In the genomic region with DNA sequence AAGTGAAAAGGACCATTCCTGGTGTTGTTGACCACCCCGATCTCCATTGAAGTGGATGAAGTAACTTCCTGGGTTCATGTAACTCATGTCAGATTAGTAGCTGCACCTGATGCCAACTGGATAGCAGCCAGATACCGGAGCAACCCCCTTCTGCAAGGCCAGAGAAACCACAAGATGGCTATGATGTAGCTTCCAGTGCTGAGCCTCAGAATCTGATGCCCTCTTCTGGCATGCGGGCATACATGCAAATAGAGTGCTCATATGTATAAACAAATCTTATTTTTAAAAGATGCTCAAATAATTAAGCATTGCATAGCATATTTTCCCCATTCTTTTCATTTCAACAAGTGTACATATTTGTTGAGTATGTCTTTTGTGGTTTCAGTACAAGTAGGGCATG, we compare ENCODE assay signal across 17 mouse cellular contexts. TPM values are rescaled to one million over a fixed set of nuclear protein-coding genes. Genes with fewer than 3 reads are reported as not detected.
"Had no signal": no experiment of that assay in that cellular context is flagged by ENCODE, and none has a peak within 500 bp of the region (broad histone marks: within the 10 kb centered on the region; RNA-seq: fewer than 3 reads in every experiment).

No protein-coding gene starts in this region.

- H3K4me2 ChIP-seq: limb, embryonic 13.5 days; liver, embryonic 15.5 days; lung, embryonic 15.5 days; neural tube, embryonic 12.5 days had no signal

- H3K9ac ChIP-seq: limb, embryonic 13.5 days; liver, embryonic 15.5 days; lung, embryonic 15.5 days; neural tube, embryonic 12.5 days had no signal

- H3K4me1 ChIP-seq: limb, embryonic 13.5 days; neural tube, embryonic 12.5 days had no signal

- H3K9me3 ChIP-seq: limb, embryonic 13.5 days; liver, embryonic 15.5 days; lung, embryonic 15.5 days; neural tube, embryonic 12.5 days had no signal

- H3K27ac ChIP-seq: limb, embryonic 13.5 days; liver, embryonic 15.5 days; lung, embryonic 15.5 days; neural tube, embryonic 12.5 days had no signal

- H3K36me3 ChIP-seq: limb, embryonic 13.5 days; liver, embryonic 15.5 days; lung, embryonic 15.5 days; neural tube, embryonic 12.5 days had no signal

- H3K27me3 ChIP-seq: liver, embryonic 15.5 days; lung, embryonic 15.5 days had no signal

- DNase-seq: kidney, adult 18-20 months; kidney, postnatal 14 days; left cerebral cortex, postnatal 4 days; midbrain, embryonic 14.5 days; right cerebral cortex, postnatal 4 days; spleen, adult 18-20 months; thymus, adult 2 months; thymus, postnatal 36 days had no signal

- H3K4me3 ChIP-seq: limb, embryonic 13.5 days; liver, embryonic 15.5 days; lung, embryonic 15.5 days; neural tube, embryonic 12.5 days had no signal

RNA-seq across cellular contexts. Expression of a gene that starts 27.2 kb away (rescaled TPM):
- total RNA-seq: layer of hippocampus, adult 18-20 months; layer of hippocampus, postnatal 10 days; left cerebral cortex, adult 18-20 months; left cerebral cortex, postnatal 10 days; left cerebral cortex, postnatal 4 days had no signal
- polyA plus RNA-seq: testis, adult 2 months had no signal
